Mouse (Mus musculus): ENCODE data around the gene Aspa.
"Not testable (repeated sequence)": the region's sequence is repeated elsewhere in the genome, so short reads cannot be mapped to it uniquely, and the experiment has no call there.

Gene Aspa

DNA sequence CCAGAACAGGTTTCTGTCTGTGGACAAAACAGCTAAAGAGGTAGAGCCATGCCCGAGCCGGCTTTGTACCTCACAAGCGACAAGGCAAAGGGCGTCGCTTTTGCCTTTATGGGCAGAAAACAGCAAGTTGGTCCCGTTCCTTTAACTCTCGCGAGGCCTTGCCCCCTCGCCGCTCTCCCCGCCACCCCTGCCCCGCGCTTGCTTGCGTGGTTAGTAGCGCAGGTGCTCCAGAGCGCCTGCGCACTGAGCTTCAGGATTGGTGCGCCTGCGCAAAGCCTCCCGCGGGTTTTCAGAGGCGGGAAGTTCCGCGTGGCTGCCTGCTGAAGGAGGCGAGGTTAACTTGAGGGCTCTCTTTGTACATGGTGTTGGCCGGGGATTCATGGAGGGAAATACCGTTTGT, at the start of gene Aspa, which contains the start of the genes Gm49340 and Spata22:
Gene Aspa (minus strand): TSS at position 155 of the 400 bp plus-strand sequence.
Gene Gm49340 (plus strand): TSS at position 300 of the 400 bp plus-strand sequence.
Gene Spata22 (plus strand): TSS at position 300 of the 400 bp plus-strand sequence.
- in situ Hi-C loops (cut with MboI, MseI): no loop called here

DNA sequence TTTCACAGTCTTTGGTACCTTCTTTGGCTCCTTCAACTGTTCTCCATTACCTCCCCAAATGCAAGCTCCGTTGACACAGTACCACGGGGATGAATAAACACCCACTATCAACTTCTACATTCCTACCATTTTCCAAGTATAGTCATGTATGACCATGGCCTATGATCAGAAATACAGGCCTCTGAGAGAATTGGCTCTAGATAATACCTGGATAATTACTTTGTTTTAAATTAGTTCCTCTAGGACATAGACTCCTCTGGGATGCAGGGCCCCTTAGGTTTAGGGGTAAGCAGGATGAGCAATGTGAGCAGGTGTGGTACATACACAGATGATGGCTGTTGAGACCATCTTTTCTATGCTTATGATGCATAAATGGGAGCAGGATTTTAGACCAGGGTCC, 41.5 kb upstream of the Aspa start, which contains the start of gene Olfr376:
Gene Olfr376 (plus strand): TSS at position 301 of the 400 bp plus-strand sequence.
- in situ Hi-C loops (cut with MboI, MseI): no loop called here

DNA sequence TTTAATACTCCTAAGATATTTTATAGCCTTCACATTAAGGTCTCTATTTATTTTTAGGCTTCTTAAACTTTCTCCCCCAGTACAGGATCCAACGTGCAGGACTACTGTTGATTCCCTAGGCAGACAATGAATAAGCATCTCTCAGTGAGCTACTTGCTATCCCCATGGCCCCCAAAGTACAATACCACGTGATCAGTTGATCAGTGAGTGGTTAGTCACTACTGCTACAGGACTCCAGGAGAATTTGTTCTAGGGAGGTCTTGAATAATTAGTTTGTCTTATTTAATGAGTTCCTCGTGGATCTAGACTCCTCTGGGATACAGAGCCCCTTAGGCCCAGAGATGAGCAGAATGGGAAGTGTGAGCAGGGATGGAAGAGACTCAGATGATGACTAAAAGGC, 21.1 kb upstream of the Aspa start, which contains the start of gene Olfr20:
Gene Olfr20 (plus strand): TSS at position 301 of the 400 bp plus-strand sequence.
- in situ Hi-C loops (cut with MboI, MseI): no loop called here

DNA sequence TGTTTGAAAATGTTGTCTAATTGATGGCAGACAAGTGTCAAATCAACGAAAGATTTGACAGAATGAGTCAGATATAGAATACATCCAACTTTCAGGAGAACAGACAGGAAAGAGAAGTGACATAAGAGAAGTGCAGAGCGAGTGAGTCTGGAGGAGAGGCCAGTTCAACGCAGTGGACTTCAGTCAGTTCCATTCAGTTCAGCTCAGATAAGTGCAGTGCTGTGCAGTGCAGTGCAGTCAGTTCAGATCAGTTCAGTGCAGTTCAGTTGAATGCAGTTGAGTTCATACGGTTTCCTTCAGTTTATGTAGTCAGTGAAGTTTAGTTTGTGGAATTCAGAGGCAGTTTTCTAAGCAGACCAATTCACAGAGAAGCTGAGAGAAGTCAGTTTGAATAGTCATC, 7.5 kb upstream of the Aspa start:
- in situ Hi-C loops (cut with MboI, MseI): no loop called here

DNA sequence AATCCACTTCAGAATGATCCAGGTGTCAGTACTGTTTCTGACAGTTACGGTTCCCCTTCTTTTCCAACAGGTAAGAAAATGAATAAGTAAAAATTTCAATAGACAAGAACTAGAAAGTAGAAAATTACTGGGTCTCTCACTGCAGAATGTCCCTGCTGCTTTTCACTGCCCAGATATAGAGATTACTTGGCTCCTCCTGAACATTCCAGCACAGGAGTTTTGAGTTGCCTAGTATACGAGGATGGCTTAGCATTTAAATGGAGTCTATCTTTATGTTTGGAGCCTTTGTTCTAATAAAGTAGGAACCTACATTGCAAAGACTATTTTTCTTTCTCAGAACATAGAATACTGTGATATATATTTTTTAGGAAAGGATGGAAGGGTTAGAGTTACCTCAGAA, 4.0 kb upstream of the Aspa start:
- in situ Hi-C loops (cut with MboI, MseI): no loop called here

DNA sequence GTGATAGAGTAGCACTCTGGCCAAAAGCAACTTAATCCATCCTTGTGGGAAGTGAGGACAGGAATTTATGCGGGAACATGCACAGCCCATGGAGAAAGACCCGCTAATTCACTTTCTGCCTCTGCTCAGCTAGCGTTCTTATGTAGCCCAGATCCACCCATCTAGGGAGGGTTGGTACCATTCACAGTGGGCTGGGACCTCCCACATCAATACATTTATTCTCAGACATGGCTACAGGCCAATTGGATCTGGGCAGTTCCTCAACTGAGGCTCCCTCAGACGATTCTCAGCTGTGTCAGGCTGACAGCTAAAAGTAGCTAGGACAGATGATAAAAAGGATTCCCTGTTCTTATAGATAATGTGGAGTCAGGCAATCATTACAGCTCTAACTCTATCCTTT, 2.0 kb downstream of the Aspa start:
- in situ Hi-C loops (cut with MboI, MseI): no loop called here

DNA sequence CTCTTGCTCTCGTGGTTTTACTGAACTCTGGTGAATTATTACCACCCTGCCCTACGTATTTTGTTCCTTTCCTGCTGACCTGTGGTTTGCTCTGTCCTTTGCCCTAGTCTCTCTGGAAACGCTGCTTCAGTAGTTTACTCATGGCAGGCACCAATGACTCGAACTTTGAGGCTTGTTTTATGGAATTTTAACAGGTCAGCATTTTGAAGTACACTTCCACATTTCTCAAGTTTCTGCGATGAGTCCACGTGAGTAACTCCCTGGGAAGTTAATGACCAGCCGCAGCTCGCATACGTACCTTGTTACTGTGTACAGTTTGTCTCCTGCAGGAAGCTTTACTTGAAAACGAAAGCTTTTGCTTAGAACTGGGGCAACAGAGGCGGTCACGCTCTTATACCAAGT, 2.9 kb downstream of the Aspa start:
- in situ Hi-C loops (cut with MboI, MseI): no loop called here

DNA sequence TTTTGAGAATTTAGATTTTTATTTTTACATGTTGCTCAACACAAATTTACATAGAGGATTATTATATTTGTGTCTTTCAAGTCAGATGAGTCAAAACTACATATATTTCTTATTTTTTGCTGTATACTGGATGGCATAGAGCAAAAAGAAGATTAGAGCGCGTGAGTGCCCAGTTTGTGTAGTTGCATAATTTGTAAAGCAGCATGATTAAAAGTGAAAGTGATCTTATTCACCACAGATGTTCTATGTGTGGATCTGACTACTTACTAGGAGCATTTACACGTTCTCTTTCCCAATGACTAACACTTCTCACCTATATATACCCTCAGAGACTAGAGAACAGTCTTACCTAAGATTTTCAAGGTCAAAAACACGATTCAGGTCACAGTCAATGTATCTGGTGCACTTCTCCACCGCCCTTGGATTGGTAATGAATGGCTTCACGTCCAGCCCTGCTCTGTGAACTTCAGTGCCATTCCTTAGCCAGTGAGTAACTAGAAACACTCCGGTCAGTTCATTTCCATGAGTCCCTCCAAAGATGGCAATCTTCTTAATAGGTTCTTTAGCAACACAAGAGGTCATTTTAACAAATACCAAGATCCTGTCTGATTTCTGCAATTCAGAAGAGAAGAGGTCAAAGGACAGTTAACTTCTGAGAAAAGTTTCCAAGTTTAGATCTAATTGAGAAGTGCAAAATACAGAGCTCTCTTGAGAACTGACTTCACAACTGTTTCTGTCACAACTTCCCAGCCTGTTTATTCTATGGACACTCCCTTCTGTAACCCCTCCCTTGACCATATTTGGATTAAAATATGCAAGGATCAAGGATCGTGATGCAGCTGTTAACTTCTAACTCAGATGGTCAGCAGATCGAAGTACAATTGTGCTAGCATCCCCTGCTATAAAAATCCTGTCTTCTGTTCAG, 5.2 kb downstream of the Aspa start:
- in situ Hi-C loops (cut with MboI, MseI): no loop called here

DNA sequence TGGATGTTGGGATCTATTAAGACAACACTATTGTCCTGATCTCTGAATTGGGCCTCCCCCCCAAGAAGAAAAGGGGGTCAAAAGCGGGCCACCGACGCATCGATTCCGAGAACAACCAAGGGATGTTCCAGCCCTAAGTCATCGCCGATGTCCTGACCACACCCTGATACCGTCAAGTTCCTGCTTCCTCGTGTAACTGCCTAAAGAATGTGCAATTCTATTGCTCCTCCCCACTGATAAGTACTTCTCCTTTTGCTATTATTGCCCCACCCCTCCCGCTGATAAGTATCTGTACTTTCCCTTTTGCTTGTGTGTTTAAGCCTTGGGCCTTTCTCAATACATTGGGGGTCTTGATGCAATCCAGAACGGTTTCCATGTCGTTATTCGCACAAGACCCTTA, 8.3 kb downstream of the Aspa start:
- in situ Hi-C loops (cut with MboI, MseI): not testable (repeated sequence)

DNA sequence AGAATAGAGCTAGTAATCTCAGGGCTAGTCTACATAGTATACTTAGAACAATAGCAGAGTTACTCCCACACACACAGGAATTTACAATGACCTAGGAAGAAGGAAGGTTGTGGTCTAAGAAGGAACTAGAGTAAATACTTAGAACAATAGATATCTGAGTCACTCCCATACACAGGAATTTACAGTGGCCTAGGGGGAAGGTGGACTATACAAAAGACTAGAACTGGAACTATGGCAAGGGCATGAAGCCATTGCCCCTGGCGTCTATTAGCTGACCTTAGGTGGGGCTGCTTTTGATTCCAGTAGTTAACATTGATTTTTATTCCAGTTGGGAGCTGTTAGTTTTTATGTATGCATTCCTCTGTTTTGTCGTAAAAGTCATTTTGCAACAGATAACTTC, 10.8 kb downstream of the Aspa start:
- in situ Hi-C loops (cut with MboI, MseI): not testable (repeated sequence)

DNA sequence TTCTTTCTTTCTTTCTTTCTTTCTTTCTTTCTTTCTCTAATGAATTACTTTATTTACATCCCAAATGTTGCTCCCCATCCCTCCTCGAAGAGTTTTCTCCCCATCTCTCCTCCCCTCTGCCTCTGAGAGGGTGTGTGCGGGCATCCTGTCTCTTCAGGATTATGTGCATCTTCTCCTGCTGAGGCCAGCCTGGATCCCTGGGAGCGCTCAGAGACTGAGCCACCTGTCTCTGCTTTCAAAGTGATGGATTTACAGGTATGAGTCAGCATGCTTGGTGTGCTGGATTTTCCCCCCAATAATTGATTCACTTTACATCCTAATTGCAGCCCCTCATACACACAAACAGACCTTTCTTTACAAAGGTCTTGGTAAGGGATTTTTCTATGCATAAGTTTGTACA, 13.4 kb downstream of the Aspa start:
- in situ Hi-C loops (cut with MboI, MseI): no loop called here

DNA sequence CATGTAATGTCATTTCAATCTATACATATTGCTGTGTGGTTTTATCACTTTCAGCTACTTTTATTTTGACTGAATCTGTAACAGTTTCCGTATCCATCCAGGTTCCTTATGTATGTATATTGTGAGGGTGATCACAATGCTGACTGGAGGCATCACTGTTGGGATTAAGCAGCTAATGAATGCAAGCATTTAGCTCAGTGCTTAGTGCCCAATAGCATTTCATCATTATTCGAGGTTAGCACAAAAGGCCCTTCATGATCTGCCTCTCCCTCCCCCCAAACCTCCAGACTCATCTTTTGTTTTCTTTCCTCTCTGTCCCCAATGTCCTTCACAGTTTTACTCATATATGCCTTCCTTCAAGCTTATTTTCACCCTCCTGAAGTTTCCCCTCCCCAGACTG, 26.3 kb downstream of the Aspa start:
- in situ Hi-C loops (cut with MboI, MseI): no loop called here

DNA sequence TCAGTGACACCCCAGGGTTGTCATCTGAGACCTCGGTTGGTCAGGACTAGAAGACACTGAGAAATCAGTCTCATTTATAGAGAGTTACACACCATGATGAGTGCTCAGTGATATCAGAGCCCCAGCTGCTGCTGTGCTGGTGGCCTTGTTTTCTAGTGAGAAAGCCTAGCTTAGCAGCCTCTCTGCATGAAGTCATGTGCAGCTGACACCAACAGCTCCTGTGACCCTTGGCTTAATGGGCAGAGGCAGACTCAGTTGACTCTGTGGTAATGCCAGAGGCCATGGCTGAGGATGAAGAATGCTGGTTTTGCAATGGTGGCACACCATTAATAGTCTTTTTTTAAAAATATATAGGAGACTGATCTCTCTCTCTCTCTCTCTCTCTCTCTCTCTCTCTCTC, 39.8 kb downstream of the Aspa start:
- in situ Hi-C loops (cut with MboI, MseI): loop anchor here (5.0 kb wide), 1 partner anchor 277 kb away; no protein-coding TSS in a partner anchor

DNA sequence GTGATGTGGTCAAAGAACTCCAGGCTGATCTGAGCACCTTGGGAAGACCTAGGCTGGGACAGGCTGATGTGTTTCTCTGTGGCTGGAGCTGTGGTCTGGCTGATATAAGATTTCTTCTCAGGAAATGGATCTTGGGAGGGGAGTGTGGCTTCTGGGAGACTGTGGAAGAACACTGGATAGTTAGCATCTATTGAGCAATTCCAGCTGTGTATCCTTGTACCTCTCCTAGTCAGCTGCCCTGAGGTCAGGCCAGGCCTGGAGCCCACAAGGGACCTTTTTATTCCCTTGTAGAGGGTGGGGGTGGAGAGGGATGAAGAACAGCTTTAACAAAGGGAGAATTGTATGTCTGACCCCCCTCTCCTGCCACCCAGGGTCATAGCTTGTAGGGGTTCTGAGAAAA, 45.0 kb downstream of the Aspa start:
- in situ Hi-C loops (cut with MboI, MseI): loop anchor here (5.0 kb wide), 1 partner anchor 147 kb away; the partner anchor contains the start of gene Haspin

DNA sequence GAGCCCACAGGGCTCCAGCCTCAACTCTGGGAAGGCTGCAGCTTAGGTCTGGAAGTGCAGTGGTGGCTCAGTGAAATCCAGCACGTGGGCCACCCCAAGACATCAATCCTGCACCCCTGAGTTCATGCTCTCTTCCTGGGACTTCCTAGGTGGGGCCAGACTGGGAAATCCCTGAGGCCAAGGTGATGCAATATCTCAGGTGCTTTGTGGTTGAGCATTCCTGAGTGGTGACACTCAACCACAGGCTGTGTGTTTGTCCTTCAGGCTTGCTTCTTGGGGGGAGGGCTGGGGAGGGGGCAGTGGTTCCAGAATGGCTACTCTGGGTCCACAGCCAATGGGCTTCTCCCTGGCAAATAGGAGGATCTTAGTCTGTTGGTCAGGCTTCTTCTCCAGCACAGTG, 45.5 kb downstream of the Aspa start:
- in situ Hi-C loops (cut with MboI, MseI): loop anchor here (5.0 kb wide), 1 partner anchor 147 kb away; the partner anchor contains the start of gene Haspin

DNA sequence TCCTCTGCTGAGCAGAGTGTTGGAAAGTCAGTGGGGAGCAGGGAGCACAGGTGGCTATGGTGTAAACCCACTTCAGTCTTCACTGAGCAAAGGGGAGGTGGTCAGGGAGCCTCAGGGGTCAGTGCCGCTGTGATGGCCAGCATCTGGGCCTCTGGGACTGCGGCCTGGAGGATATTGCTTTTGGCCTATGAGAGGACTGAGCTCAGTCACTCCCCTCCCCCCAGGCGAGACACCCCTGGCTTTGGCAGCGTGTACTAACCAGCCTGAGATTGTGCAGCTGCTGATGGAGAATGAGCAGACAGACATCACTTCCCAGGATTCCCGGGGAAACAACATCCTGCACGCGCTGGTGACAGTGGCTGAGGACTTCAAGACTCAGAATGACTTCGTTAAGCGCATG, 46.0 kb downstream of the Aspa start:
- in situ Hi-C loops (cut with MboI, MseI): loop anchor here (5.0 kb wide), 1 partner anchor 146 kb away; the partner anchor contains the start of gene Haspin

DNA sequence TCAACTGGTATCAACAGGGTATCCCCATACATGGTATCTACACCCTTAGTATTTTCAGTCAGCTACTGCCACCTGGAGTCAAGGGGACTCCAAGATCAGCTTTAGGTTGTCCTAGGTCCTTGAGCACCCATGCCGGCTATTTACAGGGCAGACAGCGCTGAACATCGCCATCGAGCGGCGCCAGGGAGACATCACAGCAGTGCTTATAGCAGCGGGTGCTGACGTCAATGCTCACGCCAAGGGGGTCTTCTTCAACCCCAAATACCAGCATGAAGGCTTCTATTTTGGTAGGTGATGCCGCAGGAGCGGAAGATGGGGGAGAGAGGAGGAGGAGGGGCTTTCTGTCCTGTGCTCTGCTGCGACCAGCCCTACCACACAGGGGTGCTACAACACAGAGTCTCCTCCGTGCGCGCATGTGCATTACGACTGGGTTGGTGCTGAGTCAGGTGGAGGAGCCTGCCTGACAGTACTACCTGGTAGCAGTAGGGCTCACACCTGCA, 47.8 kb downstream of the Aspa start:
- in situ Hi-C loops (cut with MboI, MseI): loop anchor here (5.0 kb wide), 1 partner anchor 144 kb away; the partner anchor contains the start of gene Haspin

DNA sequence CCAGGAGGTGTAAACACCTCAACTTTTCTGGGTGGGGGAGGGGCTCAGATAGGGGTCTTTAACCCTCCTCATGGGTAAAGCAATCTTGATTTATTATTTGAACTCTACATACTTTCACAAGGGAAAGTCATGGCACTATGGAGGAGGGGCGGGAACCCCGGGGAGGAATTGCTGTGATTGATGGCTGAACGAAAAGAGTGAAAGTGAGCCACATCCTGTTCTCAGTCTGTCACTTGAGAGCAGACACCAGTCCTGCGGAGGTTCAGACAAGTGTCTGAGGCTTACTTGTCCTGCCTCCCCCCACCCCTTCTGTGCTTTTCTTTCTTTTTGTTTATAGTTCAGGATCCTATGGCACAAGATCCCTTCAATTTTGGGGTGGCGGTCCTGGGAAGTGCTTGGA, 48.7 kb downstream of the Aspa start:
- in situ Hi-C loops (cut with MboI, MseI): loop anchor here (5.0 kb wide), 1 partner anchor 143 kb away; the partner anchor contains the start of gene Haspin

DNA sequence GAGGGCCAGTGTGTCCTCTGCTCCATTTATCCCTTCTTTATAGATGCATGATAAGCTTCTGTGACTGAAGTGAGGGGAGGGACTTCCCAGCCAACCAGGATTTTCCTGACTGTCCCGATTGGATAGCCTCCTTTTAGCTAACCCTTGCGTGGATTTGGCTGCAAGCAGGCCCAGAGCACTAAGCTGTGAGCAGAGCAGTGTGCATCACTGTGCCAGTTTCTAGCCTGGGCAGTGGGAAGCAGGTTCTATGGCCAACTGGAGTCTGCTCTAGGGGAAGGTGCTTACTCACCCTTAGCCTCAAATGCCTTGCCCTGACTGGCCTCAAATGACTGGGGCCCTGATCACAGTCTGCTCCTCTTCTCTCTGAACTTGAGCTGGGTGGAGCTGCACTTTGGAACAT, 54.6 kb downstream of the Aspa start:
- in situ Hi-C loops (cut with MboI, MseI): no loop called here

DNA sequence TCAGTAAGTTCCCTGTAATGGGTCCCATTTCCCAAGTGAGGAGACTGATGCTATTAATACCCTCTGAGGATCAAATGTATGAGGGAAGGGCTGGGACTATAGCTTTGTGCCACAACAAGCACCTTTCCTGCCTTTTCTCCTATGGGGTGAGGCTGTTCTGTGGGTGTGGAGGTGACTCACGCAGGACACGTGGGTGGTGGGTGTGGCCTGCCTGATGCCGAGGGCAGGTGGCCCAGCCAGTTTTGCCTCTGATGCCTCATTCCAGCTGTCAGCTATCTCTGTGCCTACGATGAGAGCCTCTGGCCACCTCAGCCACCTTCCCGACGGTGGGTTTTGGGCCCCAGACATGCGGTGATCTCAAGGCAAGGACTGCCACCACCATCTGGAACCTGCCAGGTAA, 62.1 kb downstream of the Aspa start, which contains the start of gene Trpv3:
Gene Trpv3 (plus strand): TSS at position 122 of the 400 bp plus-strand sequence.
- in situ Hi-C loops (cut with MboI, MseI): no loop called here

DNA sequence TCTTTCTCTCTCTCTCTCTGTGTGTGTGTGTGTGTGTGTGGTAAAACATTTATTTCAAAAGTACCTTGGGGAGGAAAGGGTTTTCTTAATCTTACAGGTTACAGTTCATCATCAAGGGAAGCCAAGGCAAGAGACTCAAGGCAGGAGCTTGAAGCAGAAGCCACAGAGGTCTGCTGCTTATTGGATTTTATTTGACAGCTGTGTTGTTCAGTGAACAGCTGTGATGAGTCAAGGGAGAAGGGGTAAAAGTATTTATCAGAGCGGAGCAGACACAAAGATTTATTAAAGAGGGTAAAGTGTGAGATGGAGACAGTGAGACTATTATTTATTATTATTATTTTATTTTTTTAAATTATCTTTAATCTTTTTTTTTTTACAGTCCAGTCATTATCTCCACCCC, 68.0 kb downstream of the Aspa start:
- in situ Hi-C loops (cut with MboI, MseI): no loop called here

DNA sequence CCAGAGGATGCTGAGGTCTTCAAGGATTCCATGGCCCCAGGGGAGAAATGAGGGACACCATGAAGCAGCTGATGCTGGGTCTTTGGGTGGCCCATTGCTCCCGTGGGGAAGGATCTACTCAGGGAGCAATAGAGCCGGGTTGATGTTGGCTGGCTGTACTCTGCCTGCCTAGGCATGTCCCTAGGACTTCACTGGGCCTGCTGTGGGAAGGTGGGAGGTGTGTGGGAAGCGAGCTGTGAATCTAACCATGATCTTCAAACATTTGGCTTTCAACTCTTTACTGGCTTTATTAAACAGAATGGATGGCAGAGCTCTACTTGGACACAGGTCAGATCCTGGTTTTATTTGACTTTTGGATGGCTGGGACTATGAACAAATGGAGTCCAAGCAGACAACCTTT, 68.9 kb downstream of the Aspa start:
- in situ Hi-C loops (cut with MboI, MseI): no loop called here
